Mouse (Mus musculus) midbrain, embryonic 14.5 days (tissue): ENCODE data around the gene Bard1. TPM values are rescaled to one million over a fixed set of nuclear protein-coding genes. Genes with fewer than 3 reads are reported as not detected.

Experiments used
- ATAC-seq: fragments of 200-750 bp; cut with Nextera tagmentation; 2 replicates; pipeline ENCODE4 v1.8.0; 2017; ENCODE audit warnings: moderate number of reproducible peaks, moderate library complexity; ENCODE audit not compliant: low FRiP score, low TSS enrichment
- DNase-seq: peaks from one replicate; pipeline ENCODE4 v3.0.0-alpha.2; 2015
- H3K27ac ChIP-seq: fragments of 300-500 bp; sonication (generic); replicated peaks from 2 replicates; pipeline ENCODE4 v1.5.1; 2014; ENCODE audit warnings: mild to moderate bottlenecking, low read depth, low read length, moderate library complexity
- H3K27me3 ChIP-seq: fragments of 300-500 bp; sonication (generic); 2 replicates; pipeline ENCODE4 v1.6.1; 2014; ENCODE audit warnings: low read length, control low read depth, mixed read lengths; ENCODE audit not compliant: control insufficient read depth, insufficient read depth
- H3K36me3 ChIP-seq: fragments of 300-500 bp; sonication (generic); 2 replicates; pipeline ENCODE4 v1.6.1; 2014; ENCODE audit warnings: low read length, control low read depth; ENCODE audit not compliant: control insufficient read depth, insufficient read depth
- H3K4me1 ChIP-seq: fragments of 300-500 bp; sonication (generic); 2 replicates; pipeline ENCODE4 v1.6.1; 2014; ENCODE audit warnings: mild to moderate bottlenecking, antibody characterized with exemption, low read length, control low read depth; ENCODE audit not compliant: control insufficient read depth, insufficient read depth
- H3K4me2 ChIP-seq: fragments of 300-500 bp; sonication (generic); 2 replicates; pipeline ENCODE4 v1.6.1; 2014; ENCODE audit warnings: mild to moderate bottlenecking, low read length, moderate library complexity
- H3K4me3 ChIP-seq: fragments of 300-500 bp; sonication (generic); replicated peaks from 2 replicates; pipeline ENCODE4 v1.5.1; 2014; ENCODE audit warnings: low read depth, low read length
- H3K9ac ChIP-seq: fragments of 300-500 bp; sonication (generic); replicated peaks from 2 replicates; pipeline ENCODE4 v1.6.1; 2014; ENCODE audit warnings: mild to moderate bottlenecking, low read length, moderate library complexity
- H3K9me3 ChIP-seq: fragments of 300-500 bp; sonication (generic); 2 replicates; pipeline ENCODE4 v1.6.1; 2016; ENCODE audit warnings: low read length, control low read depth, mixed read lengths; ENCODE audit not compliant: control insufficient read depth
- WGBS: fragments of 180-500 bp; shearing (Covaris S2); extraction: QIAGEN DNeasy Blood & Tissue Kit; methylation state at CpG from one replicate; pipeline ENCODE4 v1.1.7; 2014; 5-methylcytosine and 5-hydroxymethylcytosine counted together
- polyA plus RNA-seq: library from polyadenylated mRNA; unstranded; fragments of >200 nt; fragmentation: Nextera tagmentation; extraction: Ambion mirVana; gene quantifications from 2 replicates; pipeline ENCODE4 v1.2.1, GENCODE M21; 2014

Gene Bard1
- 0.90 and 0.99 TPM in 2 replicates for polyA plus RNA-seq

GRCm38 (mm10) chr1:71102344-71103173, at the start of gene Bard1:
Bard1 (minus strand) TSS chr1:71103146.
- H3K9me3 ChIP-seq, result no peaks in the 10 kb centered on the region
- H3K4me1 ChIP-seq, result no peaks in the 10 kb centered on the region
- WGBS, result under 1% methylated on average over 69 of the region's 69 CpGs
- ATAC-seq, result peak; percentile 90
- 0 out of 2 replicates have a peak within 1 kb of the TSS, but pooled peaks have one; percentile 20 for H3K27ac ChIP-seq
- no peaks in the 10 kb centered on the region for H3K36me3 ChIP-seq
- DNase-seq, result peak; percentile 92
- H3K9ac ChIP-seq, result peak within 1 kb of the TSS; percentile 54
- peak within 1 kb of the TSS; percentile 91 for H3K4me2 ChIP-seq
- no peaks in the 10 kb centered on the region for H3K27me3 ChIP-seq
- H3K4me3 ChIP-seq, result peak within 1 kb of the TSS; percentile 73

DNA sequence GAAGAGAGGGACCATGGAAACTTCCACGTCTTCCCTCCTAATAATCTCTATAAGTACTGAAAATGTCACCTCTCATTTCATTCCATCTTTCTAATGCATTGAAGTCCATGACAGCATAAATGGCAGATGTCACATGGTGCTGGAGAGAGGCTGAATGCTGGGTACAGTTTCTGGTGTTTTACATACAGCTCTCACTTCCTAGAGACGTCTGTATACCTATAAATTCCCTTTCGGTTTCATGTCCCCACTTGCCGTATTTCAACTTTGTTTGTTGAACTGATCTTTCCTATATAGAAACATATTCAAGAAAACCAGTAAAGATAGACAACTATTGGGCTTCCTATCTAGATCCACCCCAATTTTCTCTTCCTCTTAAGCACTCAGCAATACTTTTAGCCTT, 24.2 kb upstream of the Bard1 start:
- H3K4me1 ChIP-seq, result no peaks in the 10 kb centered on the region
- ATAC-seq (no peak), DNase-seq (no peak)
- no peak overlapping the region for H3K27ac ChIP-seq
- no peak overlapping the region for H3K9ac ChIP-seq
- no peaks in the 10 kb centered on the region for H3K27me3 ChIP-seq
- no peaks in the 10 kb centered on the region for H3K36me3 ChIP-seq
- H3K4me3 ChIP-seq, result no peak overlapping the region
- WGBS, result 86% methylated on average over 4 of the region's 4 CpGs
- H3K4me2 ChIP-seq, result no peak overlapping the region
- H3K9me3 ChIP-seq, result no peaks in the 10 kb centered on the region

GRCm38 (mm10) chr1:71118511-71118910, 15.6 kb upstream of the Bard1 start:
- H3K9ac ChIP-seq, result no peak overlapping the region
- no peaks in the 10 kb centered on the region for H3K36me3 ChIP-seq
- no peak overlapping the region for H3K4me3 ChIP-seq
- DNase-seq (no peak), ATAC-seq (no peak)
- H3K27me3 ChIP-seq, result no peaks in the 10 kb centered on the region
- peaks cover 5% of the 10 kb centered on the region; the same call in 1 of the 2 replicates for H3K4me1 ChIP-seq
- WGBS, result 64% methylated on average over 2 of the region's 2 CpGs
- no peak overlapping the region for H3K27ac ChIP-seq
- H3K9me3 ChIP-seq, result no peaks in the 10 kb centered on the region
- no peak overlapping the region for H3K4me2 ChIP-seq

GRCm38 (mm10) chr1:71117253-71117652, 14.3 kb upstream of the Bard1 start:
- 16% methylated on average over 4 of the region's 4 CpGs for WGBS
- ATAC-seq, result no peak

GRCm38 (mm10) chr1:71115781-71116180, 12.8 kb upstream of the Bard1 start:
- Histone ChIP-seq H3K36me3 (no peaks in the 10 kb centered on the region), H3K27me3 (no peaks in the 10 kb centered on the region), H3K9me3 (no peaks in the 10 kb centered on the region), H3K4me2 (no peak overlapping the region), H3K4me3 (no peak overlapping the region), H3K9ac (no peak overlapping the region), H3K27ac (no peak overlapping the region), H3K4me1 (peaks cover 5% of the 10 kb centered on the region; the same call in 1 of the 2 replicates)
- ATAC-seq (no peak), DNase-seq (no peak)
- 92% methylated on average over 2 of the region's 2 CpGs for WGBS

More at GRCm38 (mm10) chr1:71117253-71117652, 14.3 kb upstream of the Bard1 start:
- no peak overlapping the region for H3K4me2 ChIP-seq
- H3K27me3 ChIP-seq, result no peaks in the 10 kb centered on the region
- no peaks in the 10 kb centered on the region for H3K36me3 ChIP-seq
- no peak overlapping the region for H3K4me3 ChIP-seq
- peaks cover 5% of the 10 kb centered on the region; the same call in 1 of the 2 replicates for H3K4me1 ChIP-seq
- H3K27ac ChIP-seq, result no peak overlapping the region
- DNase-seq, result no peak
- no peak overlapping the region for H3K9ac ChIP-seq
- H3K9me3 ChIP-seq, result no peaks in the 10 kb centered on the region

- Histone ChIP-seq H3K4me1 (no peaks in the 10 kb centered on the region), H3K4me3 (no peak overlapping the region), H3K27ac (no peak overlapping the region), H3K9me3 (no peaks in the 10 kb centered on the region), H3K4me2 (no peak overlapping the region), H3K27me3 (no peaks in the 10 kb centered on the region), H3K9ac (no peak overlapping the region), H3K36me3 (no peaks in the 10 kb centered on the region)
- ATAC-seq (no peak), DNase-seq (peak; percentile 43)
- WGBS, result 52% methylated on average over 10 of the region's 10 CpGs
These were observed 6.9 kb upstream of the Bard1 start for GRCm38 (mm10) chr1:71109858-71110257.

DNA sequence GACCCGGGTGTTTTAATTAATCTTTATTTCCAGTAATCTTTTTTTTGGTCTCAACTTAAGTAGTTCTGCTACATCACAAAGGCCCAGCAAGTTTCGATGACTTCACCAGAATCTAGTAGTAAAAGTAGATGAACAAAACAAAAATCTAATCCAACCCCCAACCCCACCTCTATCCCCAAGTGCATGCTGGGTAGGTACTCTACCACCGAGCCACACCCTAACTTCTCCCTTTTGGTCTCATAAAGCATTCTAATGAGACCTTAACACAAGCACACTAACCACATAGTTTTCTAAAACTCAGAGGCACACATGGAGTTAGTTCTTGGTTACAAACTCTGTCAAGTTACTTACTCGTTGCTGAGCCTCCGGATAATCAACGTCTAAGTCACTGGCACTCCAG, 3.2 kb upstream of the Bard1 start:
- Histone ChIP-seq H3K4me3 (no peak overlapping the region), H3K9me3 (no peaks in the 10 kb centered on the region), H3K4me1 (no peaks in the 10 kb centered on the region), H3K36me3 (no peaks in the 10 kb centered on the region), H3K27ac (no peak overlapping the region), H3K4me2 (no peak overlapping the region), H3K9ac (no peak overlapping the region), H3K27me3 (no peaks in the 10 kb centered on the region)
- WGBS, result 96% methylated on average over 6 of the region's 6 CpGs
- ATAC-seq (no peak), DNase-seq (no peak)

- 94% methylated on average over 8 of the region's 8 CpGs for WGBS
- H3K27ac ChIP-seq, result no peak overlapping the region
- no peak overlapping the region for H3K4me2 ChIP-seq
- DNase-seq, result no peak
- H3K9ac ChIP-seq, result no peak overlapping the region
- H3K27me3 ChIP-seq, result no peaks in the 10 kb centered on the region
- no peaks in the 10 kb centered on the region for H3K4me1 ChIP-seq
- no peaks in the 10 kb centered on the region for H3K36me3 ChIP-seq
- no peaks in the 10 kb centered on the region for H3K9me3 ChIP-seq
- ATAC-seq, result no peak
- no peak overlapping the region for H3K4me3 ChIP-seq
These were observed 2.8 kb upstream of the Bard1 start for GRCm38 (mm10) chr1:71105724-71106123.
